Mouse (Mus musculus): ENCODE results near the gene 1700013G24Rik.

DNA sequence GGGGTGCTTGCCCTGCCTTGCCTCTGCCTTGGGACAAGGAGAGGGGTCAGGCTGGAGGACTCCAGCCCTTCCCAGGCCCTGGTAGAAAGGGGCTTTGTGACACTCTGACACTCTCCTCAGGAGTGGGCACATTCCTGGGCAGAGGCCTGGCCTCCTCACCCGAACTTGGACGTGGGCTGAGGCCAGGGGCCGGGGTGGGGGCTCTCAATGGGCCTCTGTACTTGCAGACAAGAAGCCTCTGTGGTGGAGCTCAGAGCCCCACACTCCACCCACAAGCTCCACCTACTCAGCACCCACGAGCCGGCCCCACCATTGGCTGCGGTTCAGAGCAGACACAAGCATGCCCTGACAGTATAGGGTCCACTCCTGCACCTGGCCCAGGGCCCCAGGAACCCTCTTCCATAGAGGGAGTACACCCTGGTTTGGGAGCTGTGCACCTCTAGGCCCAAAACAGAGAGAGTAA lies 50.5 kb downstream of the 1700013G24Rik start:
- TF ChIP-seq CTCF (IDR thresholded peaks at IDR 0.05; ENCODE audit: extremely low read depth, insufficient read length, insufficient replicate concordance, low read depth, low read length) (no peak), POLR2A (IDR thresholded peaks at IDR 0.05; ENCODE audit: low read depth, low read length) (no peak)
